Mouse (Mus musculus) CH12.LX (cell line): Measurements from ENCODE around the gene St6galnac4. TPM values are rescaled to one million over a fixed set of nuclear protein-coding genes. Genes with fewer than 3 reads are reported as not detected.

ENCODE experiments used
- DNase-seq: peaks from one replicate; pipeline ENCODE4 v3.0.0-alpha.2; 2013; ENCODE audit errors: extremely low read depth
- H3K27ac ChIP-seq: 2 replicates; pipeline ENCODE4 v1.5.1; 2012; ENCODE audit warnings: low read depth, mild to moderate bottlenecking, control low read depth, moderate library complexity; ENCODE audit not compliant: insufficient read depth
- H3K27me3 ChIP-seq: replicated peaks from 2 replicates; pipeline ENCODE3; 2012; ENCODE audit warnings: inconsistent platforms
- H3K36me3 ChIP-seq, 2 experiments: replicated peaks in 1 of 2; 2 replicates each; pipeline versions ENCODE3 to v1.6.1; 2012; ENCODE audit warnings: inconsistent platforms in 1 of 2, low read length in 1 of 2, mild to moderate bottlenecking in 1 of 2, mixed read lengths in 1 of 2, moderate library complexity in 1 of 2; ENCODE audit not compliant: control insufficient read depth in 1 of 2, insufficient read depth in 1 of 2
- H3K4me1 ChIP-seq, 2 experiments: 2 replicates each; pipeline ENCODE4 v1.6.1; 2012; ENCODE audit warnings: inconsistent platforms in 1 of 2, moderate library complexity in 1 of 2; ENCODE audit not compliant: insufficient read depth in 2 of 2, control insufficient read depth in 1 of 2
- H3K4me2 ChIP-seq: 2 replicates; pipeline ENCODE4 v1.6.1; 2012; ENCODE audit warnings: low read depth, mild to moderate bottlenecking, control low read depth; ENCODE audit not compliant: poor library complexity, insufficient read depth, severe bottlenecking
- H3K4me3 ChIP-seq, 3 experiments: fragments of 150-350 bp in 1 of 3; sonication (generic) in 1 of 3; replicated peaks in 1 of 3; 2 replicates each; pipeline versions ENCODE3 to v1.5.1; 2011 to 2012; ENCODE audit warnings: low read depth in 2 of 3, low read length in 2 of 3, mild to moderate bottlenecking in 2 of 3, moderate library complexity in 2 of 3, control low read depth in 1 of 3, improper control_type of control experiment in 1 of 3, inconsistent platforms in 1 of 3, mixed read lengths in 1 of 3; ENCODE audit not compliant: poor library complexity in 1 of 3
- H3K79me2 ChIP-seq: replicated peaks from 2 replicates; pipeline ENCODE4 v1.6.1; 2012; ENCODE audit warnings: mild to moderate bottlenecking, moderate library complexity; ENCODE audit not compliant: control insufficient read depth, poor library complexity, insufficient read depth, severe bottlenecking; ENCODE audit errors: extremely low read depth
- H3K9ac ChIP-seq: 2 replicates; pipeline ENCODE4 v1.6.1; 2012; ENCODE audit warnings: low read depth, mild to moderate bottlenecking, control low read depth, moderate library complexity; ENCODE audit not compliant: insufficient read depth
- H3K9me3 ChIP-seq: replicated peaks from 2 replicates; pipeline ENCODE3; 2012; ENCODE audit warnings: low read length, inconsistent platforms, mixed read lengths
- BHLHE40 ChIP-seq: IDR thresholded peaks from 2 replicates; pipeline ENCODE4 v1.6.1; 2011; ENCODE audit warnings: mild to moderate bottlenecking, low read depth, low read length, improper control_type of control experiment
- CHD2 ChIP-seq: IDR thresholded peaks from 2 replicates; pipeline ENCODE4 v1.6.1; 2011; ENCODE audit warnings: low read length, improper control_type of control experiment
- CTCF ChIP-seq, 2 experiments: IDR thresholded peaks in 1 of 2; conservative IDR thresholded peaks in 1 of 2; 2 replicates each; pipeline ENCODE4 v1.5.1; 2011 to 2012; ENCODE audit warnings: low read depth in 2 of 2, low read length in 2 of 2, improper control_type of control experiment in 1 of 2, inconsistent platforms in 1 of 2, mild to moderate bottlenecking in 1 of 2, moderate library complexity in 1 of 2
- E2F4 ChIP-seq: IDR thresholded peaks from 2 replicates; pipeline ENCODE4 v1.6.1; 2011; ENCODE audit warnings: low read depth, low read length, improper control_type of control experiment; ENCODE audit not compliant: insufficient replicate concordance
- EP300 ChIP-seq: IDR thresholded peaks from 2 replicates; pipeline ENCODE4 v1.6.1; 2011; ENCODE audit warnings: low read length, improper control_type of control experiment
- GABPA ChIP-seq: IDR thresholded peaks from 2 replicates; pipeline ENCODE4 v1.6.1; 2012; ENCODE audit warnings: low read depth, low read length, improper control_type of control experiment, inconsistent platforms; ENCODE audit not compliant: insufficient replicate concordance
- HCFC1 ChIP-seq: IDR thresholded peaks from 2 replicates; pipeline ENCODE4 v1.6.1; 2012; ENCODE audit warnings: low read depth, mild to moderate bottlenecking, inconsistent platforms, low read length, improper control_type of control experiment
- JUN ChIP-seq: IDR thresholded peaks from 2 replicates; pipeline ENCODE4 v1.6.1; 2011; ENCODE audit warnings: low read depth, mild to moderate bottlenecking, low read length, improper control_type of control experiment, moderate library complexity; ENCODE audit not compliant: insufficient read depth
- JUND ChIP-seq: conservative IDR thresholded peaks from 2 replicates; pipeline ENCODE4 v1.6.1; 2011; ENCODE audit warnings: low read depth, low read length, improper control_type of control experiment
- MAX ChIP-seq: IDR thresholded peaks from 2 replicates; pipeline ENCODE4 v1.6.1; 2011; ENCODE audit warnings: low read length, improper control_type of control experiment
- NELFE ChIP-seq: IDR thresholded peaks from 2 replicates; pipeline ENCODE4 v1.6.1; 2011; ENCODE audit warnings: low read depth, low read length, improper control_type of control experiment
- NRF1 ChIP-seq: IDR thresholded peaks from 2 replicates; pipeline ENCODE4 v1.6.1; 2014; ENCODE audit warnings: low read depth, mild to moderate bottlenecking, inconsistent platforms, low read length, improper control_type of control experiment, moderate library complexity
- PAX5 ChIP-seq: IDR thresholded peaks from 2 replicates; pipeline ENCODE4 v1.6.1; 2012; ENCODE audit warnings: low read length, inconsistent platforms, mixed read lengths
- RAD21 ChIP-seq: IDR thresholded peaks from 2 replicates; pipeline ENCODE4 v1.6.1; 2011; ENCODE audit warnings: low read depth, mild to moderate bottlenecking, low read length, improper control_type of control experiment, moderate library complexity
- SIN3A ChIP-seq: IDR thresholded peaks from 2 replicates; pipeline ENCODE4 v1.6.1; 2012; ENCODE audit warnings: low read length, improper control_type of control experiment, inconsistent platforms
- SMC3 ChIP-seq: IDR thresholded peaks from 2 replicates; pipeline ENCODE4 v1.6.1; 2011; ENCODE audit warnings: low read depth, low read length, improper control_type of control experiment
- TBP ChIP-seq: conservative IDR thresholded peaks from 2 replicates; pipeline ENCODE4 v1.6.1; 2011; ENCODE audit warnings: low read depth, low read length, improper control_type of control experiment
- TCF12 ChIP-seq: IDR thresholded peaks from 2 replicates; pipeline ENCODE4 v1.6.1; 2014; ENCODE audit warnings: low read depth, mild to moderate bottlenecking, inconsistent platforms, low read length, improper control_type of control experiment
- UBTF ChIP-seq: IDR thresholded peaks from 2 replicates; pipeline ENCODE4 v1.6.1; 2012; ENCODE audit warnings: low read depth, mild to moderate bottlenecking, inconsistent platforms, low read length, improper control_type of control experiment, moderate library complexity
- USF1 ChIP-seq: IDR thresholded peaks from 2 replicates; pipeline ENCODE4 v1.6.1; 2014; ENCODE audit warnings: low read depth, mild to moderate bottlenecking, inconsistent platforms, low read length, improper control_type of control experiment
- USF2 ChIP-seq: conservative IDR thresholded peaks from 2 replicates; pipeline ENCODE4 v1.6.1; 2011; ENCODE audit warnings: low read depth, low read length, improper control_type of control experiment
- ZC3H11A ChIP-seq: IDR thresholded peaks from 2 replicates; pipeline ENCODE4 v1.6.1; 2012; ENCODE audit warnings: low read depth, mild to moderate bottlenecking, inconsistent platforms, low read length, improper control_type of control experiment
- ZKSCAN1 ChIP-seq: IDR thresholded peaks from 2 replicates; pipeline ENCODE4 v1.6.1; 2012; ENCODE audit warnings: low read depth, inconsistent platforms, low read length, improper control_type of control experiment, borderline replicate concordance
- ZNF384 ChIP-seq: IDR thresholded peaks from 2 replicates; pipeline ENCODE4 v1.6.1; 2012; ENCODE audit warnings: low read depth, low read length, improper control_type of control experiment, inconsistent platforms
- dilution Hi-C: fragments of 300-500 bp; cut with MboI; formaldehyde crosslinking; loops from 2 replicates; pipeline ENCODE4 v1.14.3; 2020; ENCODE audit warnings: low sequenced_read_pairs; ENCODE audit not compliant: extremely low pct_unique_long_range_greater_than_20kb, extremely low pct_ligation_motif_present
- in situ Hi-C: fragments of 300-500 bp; cut with MboI; formaldehyde crosslinking; loops from 3 replicates; pipeline ENCODE4 v1.14.3; 2019; ENCODE audit warnings: low sequenced_read_pairs, low pct_ligation_motif_present, low pct_unique_long_range_greater_than_20kb, mixed read lengths
- polyA plus RNA-seq: library from polyadenylated mRNA; unstranded; fragments of >175 nt; gene quantifications from 2 replicates; pipeline ENCODE4 v1.2.1, GENCODE M21; 2012; ENCODE audit warnings: low read depth; ENCODE audit not compliant: insufficient read length
- total RNA-seq, 2 experiments: library from RNA; depleted of rRNA; stranded (reverse); fragments of 300-350 nt in 1 of 2; fragments of >200 nt in 1 of 2; gene quantifications; 2 replicates each; pipeline ENCODE4 v1.2.3; 2012 to 2014

St6galnac4 gene
- total and polyA plus RNA-seq, 3 experiments, result 51.9 to 81.7 (median 58.3) TPM

GRCm38 (mm10) chr2:32541986-32542573 lies 44.8 kb upstream of the St6galnac4 start:
- Histone ChIP-seq H3K9me3 (no peaks in the 10 kb centered on the region), H3K4me1 (peaks cover 16 to 47% of the 10 kb centered on the region in 2 experiments), H3K27me3 (no peaks in the 10 kb centered on the region), H3K36me3 (peaks cover 0 to 11% of the 10 kb centered on the region in 2 experiments), H3K4me2 (no peak overlapping the region), H3K27ac (no peak overlapping the region), H3K4me3 (no peak overlapping the region), H3K79me2 (no peaks in the 10 kb centered on the region; the same call in 1 of the 2 replicates), H3K9ac (no peak overlapping the region)
- DNase-seq, result no peak
- in situ Hi-C loops (no loop called here), dilution Hi-C loops (no loop called here)
- TF ChIP-seq ZKSCAN1 (no peak), TCF12 (no peak), BHLHE40 (no peak), NRF1 (no peak), USF1 (no peak), JUN (no peak), EP300 (no peak), SMC3 (no peak), HCFC1 (no peak), E2F4 (no peak), USF2 (no peak), CHD2 (no peak), ZNF384 (no peak), NELFE (no peak), SIN3A (no peak), JUND (no peak), PAX5 (no peak), MAX (no peak), ZC3H11A (no peak)

GRCm38 (mm10) chr2:32543031-32543449 lies 43.9 kb upstream of the St6galnac4 start:
- TF ChIP-seq ZNF384 (no peak), EP300 (no peak), HCFC1 (no peak), CTCF (conservative IDR thresholded peaks at IDR 0.05 in 1 of 2, IDR thresholded peaks at IDR 0.05 in 1 of 2; ENCODE audit: low read depth in 2 of 2, low read length in 2 of 2) (no peak), E2F4 (no peak), JUN (no peak), UBTF (no peak), TCF12 (no peak), RAD21 (no peak), SIN3A (no peak), GABPA (no peak), ZKSCAN1 (no peak), TBP (no peak)
- H3K9me3 ChIP-seq, result no peaks in the 10 kb centered on the region
- H3K4me2 ChIP-seq, result no peak overlapping the region
- H3K4me1 ChIP-seq, result peaks cover 16 to 49% of the 10 kb centered on the region in 2 experiments
- H3K4me3 ChIP-seq, result no peak overlapping the region
- H3K79me2 ChIP-seq, result no peaks in the 10 kb centered on the region; the same call in 1 of the 2 replicates
- no peak overlapping the region for H3K27ac ChIP-seq
- no peak overlapping the region for H3K9ac ChIP-seq
- H3K27me3 ChIP-seq, result no peaks in the 10 kb centered on the region
- no peak for DNase-seq
- peaks cover 0 to 11% of the 10 kb centered on the region in 2 experiments for H3K36me3 ChIP-seq
- in situ Hi-C loops (no loop called here), dilution Hi-C loops (no loop called here)
